In genomic region chr5:146384935-146385591, GRCm38 (mm10) we compare ENCODE assay signal across 8 mouse cellular contexts. TPM values are rescaled to one million over a fixed set of nuclear protein-coding genes. Genes with fewer than 3 reads are reported as not detected.
DNase-seq lines count a peak whose midpoint lies in the region; ATAC-seq lines count a peak whose summit lies in the region.

Wasf3 (plus strand) TSS chr5:146384985.

- no peaks in the 10 kb centered on the region; the same call in 1 of the 2 replicates for H3K9me3 ChIP-seq in hindbrain, embryonic 16.5 days (ENCODE audit: control insufficient read depth, low read length)

- peak within 1 kb of the TSS; percentile 84 for H3K4me2 ChIP-seq in hindbrain, embryonic 16.5 days (ENCODE audit: low read length)

- H3K36me3 ChIP-seq in hindbrain, embryonic 16.5 days (ENCODE audit: control insufficient read depth, insufficient read depth, low read length): 0 out of 2 replicates have a peak, but pooled peaks cover 4% of the 10 kb centered on the region

- ATAC-seq in hindbrain, embryonic 16.5 days: peak; percentile 98

- WGBS in hindbrain, embryonic 16.5 days: 0% methylated on average over 47 of the region's 66 CpGs

- H3K27ac ChIP-seq in hindbrain, embryonic 16.5 days (ENCODE audit: low read depth, low read length): peak within 1 kb of the TSS; percentile 80

- DNase-seq in R1 (ENCODE audit: low read depth, low spot score): peak; percentile 89
- DNase-seq in cerebellum, postnatal 25 days: peak; percentile 95 to 98
- DNase-seq in frontal cortex, postnatal 36 days (ENCODE audit: low spot score in 2 of 2): peak; percentile 88 to 90
- DNase-seq in left cerebral cortex, adult 18-20 months (ENCODE audit: low spot score in 2 of 2): peak; percentile 91 to 92
- DNase-seq in lung, postnatal 14 days: peak; percentile 61
- peak; percentile 94 to 95 for DNase-seq in right cerebral cortex, postnatal 10 days (ENCODE audit: low spot score in 2 of 2)
- DNase-seq in spleen, adult 12 weeks (ENCODE audit: low spot score): no peak

- H3K4me3 ChIP-seq in hindbrain, embryonic 16.5 days (ENCODE audit: low read length): peak within 1 kb of the TSS; percentile 87

- H3K9ac ChIP-seq in hindbrain, embryonic 16.5 days (ENCODE audit: low read depth, low read length): peak within 1 kb of the TSS; percentile 83

- H3K27me3 ChIP-seq in hindbrain, embryonic 16.5 days (replicated peaks; ENCODE audit: control insufficient read depth, insufficient read depth, low read length): no peaks in the 10 kb centered on the region

- H3K4me1 ChIP-seq in hindbrain, embryonic 16.5 days (ENCODE audit: control insufficient read depth, insufficient read depth, low read depth, low read length): peaks cover 10% of the 10 kb centered on the region

RNA-seq across cellular contexts. Expression of gene Wasf3, which starts in this region (rescaled TPM):
- polyA plus RNA-seq in hindbrain, embryonic 16.5 days (2015; fragmentation: Nextera tagmentation; extraction: Ambion mirVana): 19.3 and 23.4 TPM in 2 replicates
- 10 to 100 TPM; 87.4 to 91.9 TPM for total RNA-seq in left cerebral cortex, adult 18-20 months (2021)
